Mouse (Mus musculus) layer of hippocampus, adult 9-11 months (tissue): ENCODE measurements around the gene Dync1i2.

Experiments used
- DNase-seq: peaks from one replicate; pipeline ENCODE4 v3.0.0; 2022

Dync1i2 gene

DNA sequence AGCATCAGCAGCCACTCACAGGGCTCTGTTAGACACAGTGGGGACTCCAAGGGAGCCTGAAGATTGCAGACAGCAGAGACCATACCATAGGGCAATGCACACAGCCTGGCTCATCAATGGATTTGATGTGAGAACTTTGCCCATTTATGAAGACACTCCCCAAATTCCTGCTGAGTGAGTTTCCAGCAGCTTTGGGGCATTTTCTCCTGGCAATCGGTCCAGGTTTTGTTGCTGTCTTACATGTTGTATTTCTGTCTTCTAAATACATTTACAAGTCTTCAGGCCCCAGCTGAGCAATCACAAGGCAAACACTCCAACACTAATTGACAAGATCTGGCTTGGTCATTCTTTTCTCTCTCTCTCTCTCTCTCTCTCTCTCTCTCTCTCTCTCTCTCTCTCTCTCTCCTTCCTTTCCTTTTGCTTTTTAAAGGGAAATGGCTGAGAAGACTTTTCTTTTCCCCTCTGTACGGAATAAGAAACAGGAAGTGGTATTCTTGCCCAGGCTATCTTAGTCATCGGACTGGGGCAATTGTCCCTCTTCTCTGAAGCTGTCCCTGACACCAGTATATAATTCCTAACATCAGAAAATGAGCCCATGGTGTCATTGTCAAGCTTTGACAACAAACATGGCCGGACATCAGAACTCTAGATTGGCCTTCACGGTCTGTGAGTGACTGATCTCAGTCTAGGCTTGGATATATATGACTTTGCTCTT, 2.3 kb upstream of the Dync1i2 start:
- no peak for DNase-seq

DNA sequence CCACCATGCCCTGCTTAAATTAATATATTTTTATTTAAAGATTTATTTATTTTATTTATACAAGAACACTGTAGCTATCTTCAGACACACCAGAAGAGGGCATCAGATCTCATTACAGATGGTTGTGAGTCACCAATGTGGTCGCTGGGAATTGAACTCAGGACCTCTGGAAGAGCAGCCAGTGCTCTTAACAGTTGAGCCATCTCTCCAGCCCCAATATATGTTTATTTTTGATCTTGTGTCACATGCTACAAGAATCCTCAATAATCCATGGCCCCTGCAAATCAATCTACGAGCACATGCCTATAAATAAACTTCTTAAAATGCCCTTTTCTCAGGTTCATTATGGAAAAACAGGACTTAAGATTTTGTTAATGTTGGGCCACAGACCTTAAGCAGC, 410 bp upstream of the Dync1i2 start:
- DNase-seq, result peak; percentile 15

DNA sequence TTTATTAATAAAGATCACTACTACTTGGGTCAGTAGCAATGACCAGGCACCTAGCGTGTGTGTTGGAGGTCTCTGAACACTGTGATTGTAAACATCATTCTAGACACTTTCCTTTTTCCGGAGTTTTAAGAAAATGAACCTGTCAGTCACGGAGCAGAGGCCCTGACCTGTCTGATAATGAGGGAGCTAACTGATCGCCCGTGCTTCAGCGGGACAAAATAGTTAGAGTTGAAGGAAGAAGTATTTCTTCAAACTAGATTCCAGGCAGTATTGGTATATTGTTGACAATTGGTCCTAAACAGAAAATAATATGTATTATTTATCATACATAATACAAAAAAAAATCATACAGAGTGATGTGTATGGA, 837 bp downstream of the Dync1i2 start:
- no peak for DNase-seq

DNA sequence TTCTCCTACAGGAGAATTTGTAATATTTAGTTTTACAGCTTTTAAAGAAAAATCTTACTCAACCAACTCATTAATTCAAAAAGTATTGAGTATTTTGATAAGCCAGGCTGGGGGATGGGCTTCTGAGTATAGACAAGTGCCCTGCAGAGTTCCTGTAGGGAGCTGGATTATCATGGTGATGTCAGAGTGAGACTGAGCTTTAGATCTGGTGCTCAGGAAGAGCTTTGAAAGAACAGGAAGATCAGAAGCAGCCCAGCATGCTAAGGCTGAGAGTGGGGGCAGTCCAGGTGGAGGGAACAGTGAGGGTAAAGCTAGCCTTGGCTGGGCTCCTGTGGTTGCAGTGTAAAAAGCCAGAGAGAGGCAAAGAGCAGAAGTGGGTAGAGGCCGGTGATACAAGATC, 9.5 kb downstream of the Dync1i2 start:
- no peak for DNase-seq

DNA sequence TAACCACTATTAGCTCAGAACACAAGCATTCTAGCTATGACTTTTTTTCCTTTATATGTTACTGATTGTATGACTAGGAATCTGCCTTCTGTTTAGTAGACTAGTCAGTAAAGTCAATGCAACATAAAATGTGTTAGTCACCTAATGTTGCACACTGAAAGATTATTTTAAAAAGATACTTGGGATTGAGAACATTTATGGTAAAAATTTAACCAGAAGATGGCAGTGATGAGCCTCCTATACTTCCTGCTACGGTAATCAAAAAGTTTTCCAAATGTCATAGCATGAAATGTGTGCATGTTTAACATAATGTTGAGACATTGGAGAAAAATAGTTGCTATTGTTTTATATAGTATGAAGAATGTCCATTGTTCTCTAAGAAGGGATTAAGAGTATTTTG, 15.9 kb downstream of the Dync1i2 start:
- DNase-seq, result no peak

DNA sequence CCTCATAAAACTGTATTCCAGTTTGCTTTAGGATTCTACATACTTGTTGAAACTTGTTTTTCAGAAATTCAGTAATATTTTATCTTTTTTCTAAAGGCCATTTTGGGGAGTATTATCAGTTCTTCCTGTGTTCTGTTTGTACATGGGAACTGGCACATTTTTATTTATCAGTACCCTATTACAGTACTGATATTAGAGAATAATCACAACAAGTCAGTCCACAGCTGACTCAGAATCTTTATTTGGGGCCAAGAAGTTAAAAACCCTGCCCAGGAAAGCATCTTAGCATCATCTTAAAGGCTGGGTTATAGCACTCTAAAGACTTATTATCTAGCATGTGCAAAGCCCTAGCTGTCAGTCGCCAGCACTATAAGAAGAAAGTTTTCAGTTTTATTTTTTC, 18.1 kb downstream of the Dync1i2 start:
- no peak for DNase-seq

DNA sequence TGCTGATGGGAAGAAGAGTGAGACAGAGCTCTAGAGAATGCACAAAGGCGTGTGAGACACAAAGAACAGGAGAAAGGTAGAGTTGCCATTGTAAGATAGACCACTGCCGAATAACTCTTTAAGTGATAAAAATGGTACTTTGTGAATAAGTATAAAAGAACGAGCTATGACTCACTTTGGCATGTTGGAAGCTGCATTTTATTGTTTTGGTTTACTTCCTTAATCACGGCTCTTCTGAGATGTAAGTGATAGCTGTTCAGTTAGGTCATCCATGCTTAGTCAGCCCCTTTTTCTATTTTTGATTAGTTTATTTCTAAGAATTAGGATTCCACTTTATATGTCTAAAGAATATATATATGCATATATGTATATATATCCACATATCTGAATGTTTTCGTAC, 20.4 kb downstream of the Dync1i2 start:
- DNase-seq, result no peak

DNA sequence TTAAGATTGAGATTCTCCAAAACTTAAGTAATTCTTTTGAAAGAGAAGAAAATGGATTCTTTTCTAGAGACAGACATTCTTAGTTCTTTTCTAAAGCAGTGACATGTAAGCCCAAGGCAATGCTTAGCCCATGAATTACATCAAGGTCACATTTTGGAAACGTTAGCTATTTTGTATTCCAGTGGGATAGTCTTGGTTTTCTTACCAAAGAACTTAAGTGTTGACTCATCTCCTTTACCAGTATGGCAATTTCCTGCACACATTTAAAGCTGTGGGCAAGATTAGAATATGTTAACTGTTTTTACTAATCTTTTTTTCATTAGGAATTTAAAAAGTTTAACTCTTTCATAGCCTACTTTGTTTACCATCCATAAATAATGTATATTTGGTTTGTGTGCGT, 21.5 kb downstream of the Dync1i2 start:
- no peak for DNase-seq

DNA sequence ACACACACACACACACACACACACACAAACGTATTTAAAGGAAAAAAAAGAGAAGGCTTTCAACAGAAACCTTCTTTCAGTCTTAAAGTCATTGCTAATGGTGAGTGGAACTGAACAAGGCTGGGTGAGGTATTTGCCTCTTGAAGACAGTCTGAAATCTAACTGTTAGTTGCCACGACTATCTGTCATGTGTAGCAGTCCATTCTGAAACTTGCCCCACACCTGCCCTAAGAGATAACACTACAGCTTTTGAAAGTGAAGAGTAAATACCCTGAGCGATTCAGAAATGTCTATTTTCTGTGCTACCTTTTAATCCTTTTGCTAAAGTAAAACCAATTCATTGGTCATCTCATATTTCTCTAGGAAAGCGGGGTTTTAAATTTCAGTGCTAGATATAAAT, 23.9 kb downstream of the Dync1i2 start:
- no peak for DNase-seq

DNA sequence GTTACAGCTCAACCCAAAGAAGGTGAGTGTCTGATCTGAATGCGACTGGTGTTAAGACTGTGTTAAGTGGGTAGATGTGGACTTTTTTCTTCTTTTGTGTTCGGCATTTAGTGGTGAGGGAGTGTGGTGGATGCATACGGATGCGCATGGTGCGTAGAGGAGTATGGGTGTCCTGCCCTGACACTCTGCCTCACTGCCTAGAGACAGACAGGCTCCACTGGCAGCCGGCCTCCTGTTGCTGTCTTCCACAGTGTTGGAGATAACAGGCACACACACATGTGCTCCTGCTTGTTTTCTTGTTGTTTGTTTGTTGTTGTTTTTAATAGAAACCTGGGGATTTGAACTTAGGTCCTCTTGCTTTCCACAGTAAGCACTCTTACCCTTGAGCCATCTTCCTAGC, 24.5 kb downstream of the Dync1i2 start:
- DNase-seq, result no peak

DNA sequence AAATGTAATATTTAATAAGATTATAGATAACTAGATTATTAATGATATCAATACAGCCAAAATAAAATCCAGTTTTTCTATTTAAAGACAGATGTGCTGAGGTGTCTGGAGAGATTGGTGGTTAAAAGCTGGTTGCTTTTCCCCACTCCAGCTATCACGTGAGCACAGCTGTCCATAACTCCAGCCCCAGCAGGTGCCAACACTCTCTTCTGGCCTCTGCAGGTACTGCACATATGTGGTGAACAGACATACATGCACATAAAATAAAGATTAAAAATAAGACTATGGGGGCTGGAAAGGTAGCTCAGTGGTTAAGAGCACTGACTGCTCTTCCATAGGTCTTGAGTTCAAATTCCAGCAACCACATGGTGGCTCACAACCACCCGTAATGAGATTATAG, 30.0 kb downstream of the Dync1i2 start:
- DNase-seq, result no peak

DNA sequence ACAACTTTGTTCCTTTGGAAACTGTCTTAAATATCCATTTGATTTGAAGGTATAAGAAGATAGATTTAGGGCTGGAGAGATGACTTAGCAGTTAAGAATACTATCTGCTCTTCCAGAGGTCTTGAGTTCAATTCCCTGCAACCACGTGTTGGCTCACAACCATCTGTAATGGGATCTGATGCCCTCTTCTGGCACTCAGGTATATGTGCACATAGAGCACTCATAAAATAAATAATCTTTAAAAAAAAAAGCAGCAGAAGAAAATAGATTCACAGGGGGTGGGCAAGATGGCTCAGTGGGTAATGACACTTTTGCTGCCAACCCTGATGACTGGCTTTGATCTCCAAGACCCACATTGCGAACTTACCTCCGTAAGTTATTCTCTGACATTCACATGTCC, 30.7 kb downstream of the Dync1i2 start:
- DNase-seq, result no peak

DNA sequence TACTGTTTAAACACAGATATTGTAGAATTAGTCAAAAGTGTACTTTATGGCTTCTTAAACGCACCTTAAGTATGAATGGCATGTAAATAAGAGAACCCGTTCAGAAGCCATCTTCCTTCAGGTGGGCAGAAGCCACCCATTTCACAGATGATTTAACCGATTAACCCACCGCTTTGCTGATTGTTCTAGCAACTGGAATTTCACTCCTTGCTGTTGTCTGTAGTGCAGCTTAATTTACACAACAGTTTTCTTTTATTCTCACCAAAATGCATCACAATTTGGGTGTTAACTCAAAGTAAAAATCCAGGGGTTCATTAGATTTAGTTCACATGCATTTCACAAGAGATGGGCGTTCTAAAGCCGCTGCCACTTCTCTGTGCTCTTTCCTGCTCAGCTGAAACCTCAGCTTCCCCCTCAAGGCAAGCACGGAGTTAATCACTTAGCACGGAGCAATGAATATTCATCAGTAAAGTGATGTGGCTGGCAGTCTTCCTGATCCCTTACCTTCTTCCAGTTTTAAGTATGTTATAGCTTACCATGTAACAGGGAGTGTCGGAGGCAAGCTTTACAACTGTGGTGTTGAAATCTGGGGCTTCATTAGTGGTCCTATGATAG, 31.7 kb downstream of the Dync1i2 start:
- no peak for DNase-seq

DNA sequence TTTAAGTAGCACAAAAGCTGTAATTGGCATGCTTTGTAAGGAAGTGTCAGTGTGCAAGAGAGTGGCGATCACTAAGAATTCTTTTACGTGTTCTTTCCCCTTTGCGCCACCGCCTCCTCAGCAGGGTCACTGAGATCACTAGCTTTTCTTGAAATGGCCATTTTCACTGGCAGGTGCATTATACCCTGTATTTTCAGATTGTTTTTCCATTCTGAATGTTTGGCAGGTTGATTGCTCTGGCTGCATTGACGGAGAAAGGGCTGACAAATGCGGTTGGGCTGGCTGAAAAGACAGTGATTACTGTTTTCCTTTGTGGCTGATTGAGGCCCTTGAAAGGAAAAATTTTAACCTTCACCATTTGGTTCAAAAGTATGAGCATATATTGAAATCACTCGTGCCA, 33.3 kb downstream of the Dync1i2 start:
- DNase-seq, result no peak

DNA sequence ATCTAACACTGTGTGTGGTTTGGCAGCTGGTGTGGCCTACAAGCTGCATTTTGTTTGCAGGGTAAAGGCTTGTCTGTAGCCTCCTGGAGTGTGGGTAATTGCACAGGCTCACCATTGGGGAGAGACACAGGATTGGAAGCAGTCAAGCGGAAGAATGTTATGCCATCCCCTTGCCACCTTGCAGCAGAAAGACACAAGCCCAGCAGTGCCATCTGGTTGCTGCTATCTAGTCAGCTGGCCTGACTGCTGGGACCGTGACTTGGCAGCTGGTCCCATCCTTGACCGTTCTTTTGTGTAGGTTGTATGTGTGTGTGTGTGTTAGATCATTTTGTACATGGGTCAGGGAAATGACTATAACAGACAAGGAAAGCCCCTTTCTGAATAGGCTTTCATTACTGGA, 33.9 kb downstream of the Dync1i2 start:
- peak; percentile 67 for DNase-seq

DNA sequence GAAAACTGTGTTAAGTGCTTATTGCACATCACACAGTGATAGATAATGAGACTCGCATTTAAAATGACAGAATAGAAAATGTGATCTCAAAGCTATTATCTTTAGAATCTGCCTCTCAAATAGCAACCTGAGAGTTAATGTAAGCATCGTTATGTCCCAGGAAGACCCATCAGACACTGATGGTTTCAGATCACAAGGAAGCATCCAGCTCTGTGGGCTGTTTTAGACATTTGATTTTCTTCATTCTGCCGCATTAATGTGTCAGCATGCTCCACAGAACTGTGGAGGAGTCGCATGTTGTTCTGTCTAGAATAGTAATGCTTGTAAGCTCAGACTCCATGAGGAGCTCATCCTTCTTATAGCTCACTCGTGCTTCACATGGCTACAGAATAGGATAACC, 34.6 kb downstream of the Dync1i2 start:
- no peak for DNase-seq

DNA sequence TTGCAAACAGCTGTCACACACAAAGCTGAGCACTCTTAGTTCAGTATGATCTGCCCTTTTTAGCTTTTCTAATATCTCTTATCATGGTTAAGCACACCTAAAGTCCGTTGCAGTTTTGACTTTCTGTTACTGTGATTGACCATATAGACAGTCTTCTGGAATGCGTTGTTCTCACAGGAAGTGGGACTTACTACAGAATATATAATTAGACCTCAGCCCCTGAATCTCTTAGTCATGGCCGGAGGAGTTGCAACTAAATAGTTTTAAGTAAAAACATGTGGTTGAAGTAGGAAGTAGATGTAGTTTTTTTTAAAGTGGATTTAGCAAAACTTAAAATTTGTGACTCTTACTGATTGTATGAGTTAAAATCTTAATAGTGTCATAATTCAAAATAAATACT, 36.6 kb downstream of the Dync1i2 start:
- DNase-seq, result no peak

DNA sequence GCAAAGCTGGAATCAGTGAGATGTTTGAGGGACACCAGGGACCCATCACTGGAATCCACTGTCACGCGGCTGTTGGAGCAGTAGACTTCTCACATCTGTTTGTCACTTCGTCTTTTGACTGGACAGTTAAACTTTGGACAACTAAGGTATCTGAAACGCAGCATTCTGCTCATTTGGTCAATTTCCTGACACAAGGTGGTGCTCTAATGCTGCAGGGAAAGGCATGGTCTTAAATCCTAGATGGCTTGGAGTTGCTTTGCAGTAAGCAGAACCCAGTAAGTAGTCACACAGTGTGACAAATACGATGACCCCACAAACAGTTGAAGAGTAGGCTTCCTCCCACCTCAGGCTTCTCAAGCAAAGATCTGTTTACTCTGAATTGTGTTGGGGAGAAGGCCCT, 39.3 kb downstream of the Dync1i2 start:
- no peak for DNase-seq

DNA sequence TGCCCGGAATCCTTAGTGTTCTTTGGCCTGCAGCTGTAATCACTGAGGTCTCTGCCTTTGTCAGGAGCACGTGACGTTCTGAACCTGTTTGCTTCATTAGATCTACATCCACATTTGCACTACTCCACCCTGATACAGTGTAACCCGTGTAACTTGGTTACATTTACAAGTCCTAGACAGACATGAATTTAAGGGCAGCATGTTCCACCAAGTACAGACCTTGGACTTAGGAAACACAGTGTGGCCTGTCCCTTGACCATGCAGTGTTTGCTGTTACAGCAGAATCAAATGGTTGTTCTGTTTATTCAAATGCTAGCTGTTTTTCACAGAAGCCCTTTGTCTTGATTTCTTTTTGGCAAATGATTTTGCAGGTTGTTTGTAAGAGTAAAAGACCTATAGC, 43.3 kb downstream of the Dync1i2 start:
- no peak for DNase-seq

DNA sequence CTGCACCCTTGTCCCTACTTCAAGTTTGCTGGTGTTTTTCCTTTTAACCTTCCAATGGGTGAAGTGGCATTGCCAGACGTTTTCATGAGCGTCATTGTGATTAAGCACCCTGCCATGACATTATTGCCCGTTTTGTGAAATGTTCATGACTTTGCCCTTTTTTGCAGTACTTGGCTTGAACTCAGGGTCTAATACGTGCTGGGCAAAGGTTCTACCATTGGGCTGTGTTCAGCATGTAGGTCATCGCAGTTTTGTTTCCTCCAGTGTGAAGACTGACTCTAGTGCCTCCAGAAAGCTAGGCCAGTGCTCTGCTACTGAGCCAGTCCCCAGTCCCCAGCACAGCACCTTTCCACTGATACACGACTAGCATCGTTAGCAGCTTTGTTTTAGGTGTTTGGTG, 45.1 kb downstream of the Dync1i2 start:
- DNase-seq, result no peak

DNA sequence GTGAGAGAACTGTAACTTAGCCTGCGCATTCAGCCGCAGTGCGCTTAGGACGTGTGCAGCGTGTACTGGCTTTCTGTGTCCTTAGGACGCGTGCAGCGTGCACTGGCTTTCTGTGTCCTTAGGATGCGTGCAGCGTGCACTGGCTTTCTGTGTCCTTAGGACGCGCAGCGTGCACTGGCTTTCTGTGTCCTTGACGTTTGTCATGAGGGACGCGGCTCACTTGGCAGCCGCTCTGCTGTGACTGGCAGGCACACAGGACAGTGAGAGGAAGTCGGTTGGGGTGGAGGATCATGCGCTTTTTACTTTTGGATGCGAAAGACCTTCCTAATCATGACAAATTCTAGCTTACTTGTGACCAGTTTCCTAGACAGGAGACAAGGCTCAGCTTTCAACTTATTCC, 53.1 kb downstream of the Dync1i2 start:
- DNase-seq, result no peak

DNA sequence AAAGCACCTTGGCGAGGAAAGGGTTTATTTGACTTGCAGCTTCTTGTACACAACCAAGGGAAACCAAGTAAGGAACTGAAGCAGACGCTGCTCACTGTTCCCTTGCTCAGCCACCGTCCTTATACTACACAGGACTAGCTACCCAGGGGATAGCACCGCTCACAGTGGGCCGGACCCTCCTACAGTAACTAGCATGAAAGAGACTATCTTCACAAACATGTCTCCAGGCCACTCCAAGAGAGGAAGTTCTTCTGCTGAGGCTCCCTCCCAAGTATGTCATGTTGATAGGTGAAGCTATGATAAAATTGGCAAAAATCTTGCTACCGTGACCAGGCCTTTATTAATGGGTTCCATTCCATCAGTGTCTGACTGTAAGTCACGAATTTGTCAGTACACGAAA, 57.2 kb downstream of the Dync1i2 start:
- DNase-seq, result no peak

DNA sequence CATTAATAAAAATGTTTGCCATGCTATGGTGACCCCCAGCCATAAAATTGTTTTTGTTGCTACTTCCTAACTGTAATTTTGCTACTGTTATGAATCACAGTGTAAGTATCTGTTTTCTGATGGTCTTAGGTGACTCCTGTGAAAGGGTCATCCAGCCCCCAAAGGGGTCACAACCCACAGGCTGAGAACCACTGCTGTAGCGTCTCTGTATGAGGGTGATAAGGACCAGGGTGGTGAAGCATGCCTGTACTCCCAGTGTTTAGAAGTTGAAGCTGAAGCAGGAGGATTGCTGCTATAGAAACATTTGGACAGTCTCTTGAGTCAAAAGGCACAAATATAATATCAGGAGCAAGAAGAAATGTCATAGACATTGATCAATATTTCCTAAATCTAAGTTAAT, 57.8 kb downstream of the Dync1i2 start:
- DNase-seq, result no peak

DNA sequence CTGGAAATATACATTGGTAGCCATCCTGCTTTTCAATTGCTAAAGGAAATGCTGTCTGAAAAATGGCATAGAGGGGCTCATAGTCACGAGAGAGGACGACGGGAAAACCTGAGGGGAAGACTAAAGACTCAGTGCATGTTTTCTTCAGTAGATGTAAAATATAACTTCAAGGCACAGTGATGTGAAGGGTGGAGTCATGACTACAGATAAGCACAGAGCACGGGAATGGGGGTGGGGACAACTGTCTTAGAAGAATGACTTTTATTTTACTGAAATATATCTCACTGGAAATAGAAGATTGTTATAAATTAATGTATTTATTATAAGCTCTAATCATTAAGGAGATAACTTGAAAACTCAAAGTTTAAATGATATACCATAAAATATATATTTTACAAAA, 58.6 kb downstream of the Dync1i2 start:
- no peak for DNase-seq

DNA sequence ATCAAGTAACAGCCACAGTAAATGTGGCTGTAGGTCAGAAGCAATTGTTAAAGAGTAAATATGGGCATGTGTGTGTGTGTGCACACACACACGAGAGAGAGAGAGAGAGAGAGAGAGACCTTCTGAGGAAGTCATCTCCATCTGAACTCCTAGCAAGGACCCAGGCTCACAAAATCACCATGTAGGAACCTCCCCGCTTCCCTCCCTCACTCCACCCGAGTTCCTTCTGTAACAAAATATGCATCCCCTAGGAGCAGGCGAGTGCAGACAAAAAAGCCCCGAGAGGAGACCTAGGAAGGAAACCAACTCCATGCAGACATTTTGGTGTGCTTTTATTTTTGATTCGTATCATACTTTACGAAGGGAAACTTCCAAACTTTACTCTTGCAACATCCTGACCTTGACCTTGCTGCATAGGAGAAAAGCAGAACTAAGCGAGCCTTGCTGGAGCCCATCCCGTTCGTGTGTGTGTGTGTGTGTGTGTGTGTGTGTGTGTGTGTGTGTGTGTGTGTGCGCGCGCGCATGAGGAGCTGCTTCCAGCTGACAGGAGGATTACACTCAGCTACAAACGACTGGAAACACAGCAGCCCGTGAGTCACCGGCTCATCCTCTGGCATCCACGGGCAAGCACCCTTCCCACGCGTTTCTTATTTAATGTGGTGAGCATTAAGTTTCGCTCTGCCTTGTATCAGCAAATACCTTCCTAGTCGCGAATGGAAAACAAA, 62.6 kb downstream of the Dync1i2 start:
- no peak for DNase-seq
